In the genomic region with DNA sequence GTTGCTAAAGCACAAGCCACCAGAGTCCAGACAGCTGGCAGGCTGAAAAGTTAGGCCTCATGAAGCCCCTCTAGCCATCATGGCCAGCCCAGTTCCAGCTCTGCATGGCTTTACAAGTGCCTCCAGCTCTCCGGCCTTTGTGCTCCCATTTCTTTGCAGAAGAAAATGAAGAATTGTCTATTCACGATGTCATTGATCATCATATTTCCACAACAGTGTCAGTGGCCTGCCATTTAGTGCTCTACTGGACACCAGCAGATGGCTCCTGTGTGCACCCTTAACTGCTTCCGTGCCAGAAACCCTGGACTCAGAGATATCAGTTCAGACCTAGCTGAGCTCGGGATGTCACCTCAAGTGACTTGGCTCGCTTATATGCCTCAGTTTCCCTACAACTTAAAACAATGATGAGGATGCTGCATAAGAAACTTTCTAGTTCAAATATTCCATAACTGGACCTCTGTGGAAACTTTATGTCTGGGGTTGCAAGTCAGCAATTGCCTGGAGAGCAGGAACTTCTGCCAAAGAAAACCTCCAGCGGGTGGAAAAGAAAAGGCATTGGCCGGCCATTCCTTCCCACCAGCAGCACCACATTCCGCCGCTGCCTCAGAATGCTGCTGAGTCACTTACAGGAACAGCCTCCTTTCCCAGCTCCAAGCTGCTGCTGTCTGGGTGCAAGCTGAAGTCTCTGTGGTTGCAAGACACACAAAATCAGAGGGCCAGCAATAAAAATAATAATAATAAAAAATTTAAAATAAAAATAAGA, we compare ENCODE assay signal across 10 mouse cellular contexts.
DNase-seq lines count a peak whose midpoint lies in the region; ATAC-seq lines count a peak whose summit lies in the region.
"Had no signal": no experiment of that assay in that cellular context is flagged by ENCODE, and none has a peak within 500 bp of the region (broad histone marks: within the 10 kb centered on the region; RNA-seq: fewer than 3 reads in every experiment).

No protein-coding gene starts in this region.

- no peak overlapping the region for H3K4me2 ChIP-seq in kidney, embryonic 15.5 days

- peak; percentile 40 for DNase-seq in kidney, adult 11 months
- peak; percentile 78 for DNase-seq in Muller cell, postnatal 12 days (ENCODE audit: inconsistent ontology term)
- peak; percentile 13 for DNase-seq in gastrocnemius, postnatal 25 days
- DNase-seq in kidney, postnatal 36 days = peak; percentile 50 to 54
- no peak for DNase-seq in spleen, postnatal 10 days (ENCODE audit: low spot score in 2 of 2)
- DNase-seq in layer of hippocampus, adult 8-10 months (ENCODE audit: low spot score in 2 of 2) = no peak
- DNase-seq in cerebellum, adult 18-20 months = no peak
- DNase-seq: cerebellum, adult 9-11 months had no signal

- H3K4me1 ChIP-seq in kidney, embryonic 15.5 days = no peaks in the 10 kb centered on the region

- no peak for ATAC-seq in kidney, embryonic 15.5 days (replicated peaks; ENCODE audit: low FRiP score)

- WGBS in kidney, embryonic 15.5 days = 75% methylated on average over 9 of the region's 9 CpGs

- H3K36me3 ChIP-seq in kidney, embryonic 15.5 days = no peaks in the 10 kb centered on the region
- H3K36me3 ChIP-seq: G1E had no signal

- no peak overlapping the region for H3K4me3 ChIP-seq in kidney, embryonic 15.5 days (replicated peaks)

- H3K9ac ChIP-seq in kidney, embryonic 15.5 days = no peak overlapping the region

- H3K9me3 ChIP-seq in kidney, embryonic 15.5 days (replicated peaks) = no peaks in the 10 kb centered on the region
- H3K9me3 ChIP-seq: G1E had no signal

- no peaks in the 10 kb centered on the region for H3K27me3 ChIP-seq in kidney, embryonic 15.5 days

- no peak overlapping the region for H3K27ac ChIP-seq in kidney, embryonic 15.5 days

Comparison
In these comparisons a context has a peak if more than half of its experiments do, and no peak if none do; other contexts are left out.
1. DNase-seq: peak in kidney, adult 11 months (single experiment), Muller cell, postnatal 12 days (single experiment), gastrocnemius, postnatal 25 days (single experiment) and kidney, postnatal 36 days (2 of 2); none in spleen, postnatal 10 days (0 of 2), layer of hippocampus, adult 8-10 months (0 of 2) and cerebellum, adult 18-20 months (0 of 2).